ENCODE assay signal across 9 mouse cellular contexts in the genomic region with DNA sequence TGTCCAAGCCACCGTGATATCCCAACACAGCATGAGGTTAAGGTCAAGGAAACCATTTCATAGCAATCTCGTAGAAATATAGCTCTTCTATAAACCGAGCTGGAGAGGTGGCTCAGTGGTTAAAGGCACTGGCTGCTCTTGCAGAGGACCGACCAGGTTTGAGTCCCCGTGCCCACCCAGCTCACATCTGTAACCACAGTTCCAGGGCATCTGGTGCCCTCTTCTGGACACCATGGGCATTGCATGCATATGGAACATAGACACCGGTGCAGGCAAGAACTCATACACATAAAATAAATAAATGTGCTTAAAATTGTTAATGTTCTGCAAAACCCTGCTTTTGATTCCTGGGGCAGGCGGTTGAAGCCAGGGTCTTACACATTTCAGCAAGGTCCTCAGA. TPM values are rescaled to one million over a fixed set of nuclear protein-coding genes. Genes with fewer than 3 reads are reported as not detected.
A peak's percentile ranks its signal among the peaks of the same experiment; 100 is the strongest.
DNase-seq lines count a peak whose midpoint lies in the region; ATAC-seq and TF ChIP-seq lines count a peak whose summit lies in the region.
"Had no signal": no experiment of that assay in that cellular context is flagged by ENCODE, and none has a peak within 500 bp of the region (broad histone marks: within the 10 kb centered on the region; RNA-seq: fewer than 3 reads in every experiment).

No protein-coding gene starts in this region.

- no peaks in the 10 kb centered on the region for H3K9me3 ChIP-seq in liver, embryonic 11.5 days (ENCODE audit: control insufficient read depth, low read length)

- H3K27ac ChIP-seq in liver, adult 2 months (replicated peaks; ENCODE audit: insufficient read depth, low read depth, low read length) = no peak overlapping the region
- no peak overlapping the region for H3K27ac ChIP-seq in liver, embryonic 11.5 days (ENCODE audit: low read depth, low read length)
- H3K27ac ChIP-seq: limb, embryonic 13.5 days had no signal

- TF ChIP-seq POLR2A in liver, adult 2 months (IDR thresholded peaks at IDR 0.05; ENCODE audit: extremely low read depth, insufficient read depth, low read length) = no peak

- no peak overlapping the region for H3K9ac ChIP-seq in liver, adult 2 months (ENCODE audit: low read depth, low read length)
- H3K9ac ChIP-seq in liver, embryonic 11.5 days (ENCODE audit: low read depth, low read length) = no peak overlapping the region
- H3K9ac ChIP-seq: limb, embryonic 13.5 days had no signal

- 66% methylated on average over 7 of the region's 7 CpGs for WGBS in liver, adult 2 months
- WGBS in liver, embryonic 11.5 days = 71% methylated on average over 7 of the region's 7 CpGs

- H3K4me2 ChIP-seq in liver, embryonic 11.5 days = no peak overlapping the region
- H3K4me2 ChIP-seq: limb, embryonic 13.5 days had no signal

- no peak for ATAC-seq in liver, embryonic 11.5 days (replicated peaks; ENCODE audit: low FRiP score)

- H3K36me3 ChIP-seq in liver, adult 2 months (ENCODE audit: control insufficient read depth, insufficient read depth, low read length) = no peaks in the 10 kb centered on the region
- H3K36me3 ChIP-seq in liver, embryonic 11.5 days (ENCODE audit: control insufficient read depth, insufficient read depth, low read length) = peaks cover 2% of the 10 kb centered on the region
- H3K36me3 ChIP-seq: limb, embryonic 13.5 days had no signal

- peak; percentile 47 for DNase-seq in adrenal gland, postnatal 14 days
- no peak for DNase-seq in adrenal gland, postnatal 25 days
- DNase-seq in liver, adult 2 months (ENCODE audit: extremely low read depth, low read depth, low spot score) = no peak
- DNase-seq in liver, embryonic 11.5 days (ENCODE audit: low spot score) = no peak
- peak; percentile 46 for DNase-seq in embryo, embryonic 11 days
- peak; percentile 32 to 59 for DNase-seq in natural killer cell, adult 2 months (ENCODE audit: low spot score in 2 of 2)
- DNase-seq in urinary bladder, postnatal 10 days (ENCODE audit: low spot score) = no peak
- no peak for DNase-seq in testis, postnatal 10 days (ENCODE audit: low spot score)

- no peaks in the 10 kb centered on the region for H3K79me2 ChIP-seq in liver, adult 2 months (ENCODE audit: control insufficient read depth, insufficient read depth, low read length)

- H3K4me3 ChIP-seq in liver, adult 2 months (ENCODE audit: insufficient read depth, low read depth, low read length) = no peak overlapping the region
- no peak overlapping the region for H3K4me3 ChIP-seq in liver, embryonic 11.5 days (ENCODE audit: low read depth, low read length)
- H3K4me3 ChIP-seq: limb, embryonic 13.5 days had no signal

- no peaks in the 10 kb centered on the region for H3K27me3 ChIP-seq in liver, adult 2 months (ENCODE audit: control insufficient read depth, insufficient read depth, low read length)
- no peaks in the 10 kb centered on the region for H3K27me3 ChIP-seq in liver, embryonic 11.5 days (replicated peaks; ENCODE audit: control insufficient read depth, insufficient read depth, low read length)
- H3K27me3 ChIP-seq: limb, embryonic 13.5 days had no signal

- peak; percentile 79 for TF ChIP-seq CTCF in liver, adult 2 months (IDR thresholded peaks at IDR 0.05; ENCODE audit: low read depth, low read length)

- peaks cover 6% of the 10 kb centered on the region for H3K4me1 ChIP-seq in liver, adult 2 months (ENCODE audit: control insufficient read depth, insufficient read depth, low read length)
- H3K4me1 ChIP-seq in liver, embryonic 11.5 days (replicated peaks; ENCODE audit: control insufficient read depth, insufficient read depth, low read length) = no peaks in the 10 kb centered on the region

RNA-seq across cellular contexts. Expression of gene Cadm4, which starts 8.9 kb away (rescaled TPM):
- total RNA-seq in adrenal gland, postnatal 14 days (2021) = 5.7 and 6.4 TPM in 2 replicates
- 2.4 and 3.8 TPM in 2 replicates for total RNA-seq in adrenal gland, postnatal 25 days (2021)
- 2.1 and 3.5 TPM in 2 replicates for total RNA-seq in liver, adult 2 months (2014; rRNA removed)
- 5.3 and 6.5 TPM in 2 replicates for polyA plus RNA-seq in liver, adult 2 months (2012; rRNA removed)
- polyA plus RNA-seq in liver, embryonic 11.5 days (2014; fragmentation: Nextera tagmentation; extraction: Ambion mirVana) = 0.25 and 0.27 TPM in 2 replicates

RNA-seq across cellular contexts. Expression of gene Plaur, which starts 10.7 kb away (rescaled TPM):
- total RNA-seq in adrenal gland, postnatal 14 days (2021) = 5.2 and 7.9 TPM in 2 replicates
- 5.6 and 7.8 TPM in 2 replicates for total RNA-seq in adrenal gland, postnatal 25 days (2021)
- total RNA-seq in liver, adult 2 months (2014; rRNA removed) = 0.18 and 1.1 TPM in 2 replicates
- 0.22 and 0.97 TPM in 2 replicates for polyA plus RNA-seq in liver, adult 2 months (2012; rRNA removed)
- 5.6 and 5.7 TPM in 2 replicates for polyA plus RNA-seq in liver, embryonic 11.5 days (2014; fragmentation: Nextera tagmentation; extraction: Ambion mirVana)

RNA-seq across cellular contexts. Expression of gene Irgc1, which starts 20.8 kb away (rescaled TPM):
- total RNA-seq in adrenal gland, postnatal 14 days (2021) = not detected in 2 replicates
- not detected in 2 replicates for total RNA-seq in adrenal gland, postnatal 25 days (2021)
- total RNA-seq in liver, adult 2 months (2014; rRNA removed) = not detected in 2 replicates
- 0.20 TPM in 1 of 2 replicates, not detected in the other for polyA plus RNA-seq in liver, adult 2 months (2012; rRNA removed)
- polyA plus RNA-seq in liver, embryonic 11.5 days (2014; fragmentation: Nextera tagmentation; extraction: Ambion mirVana) = not detected in 2 replicates
- polyA plus RNA-seq: limb, embryonic 13.5 days had no signal

RNA-seq across cellular contexts. Expression of gene Zfp428, which starts 33.9 kb away (rescaled TPM):
- total RNA-seq in adrenal gland, postnatal 14 days (2021) = 6.1 and 7.5 TPM in 2 replicates
- 6.2 and 7.0 TPM in 2 replicates for total RNA-seq in adrenal gland, postnatal 25 days (2021)
- total RNA-seq in liver, adult 2 months (2014; rRNA removed) = 1.4 TPM in 2 replicates
- polyA plus RNA-seq in liver, adult 2 months (2012; rRNA removed) = 2.3 and 3.3 TPM in 2 replicates
- polyA plus RNA-seq in liver, embryonic 11.5 days (2014; fragmentation: Nextera tagmentation; extraction: Ambion mirVana) = 20.3 and 23.0 TPM in 2 replicates

RNA-seq across cellular contexts. Expression of gene AC161166.1, which starts 39.3 kb away (rescaled TPM):
- not detected in 2 replicates for total RNA-seq in adrenal gland, postnatal 14 days (2021)
- not detected in 2 replicates for total RNA-seq in adrenal gland, postnatal 25 days (2021)
- total RNA-seq in liver, adult 2 months (2014; rRNA removed) = not detected in 2 replicates
- not detected in 2 replicates for polyA plus RNA-seq in liver, adult 2 months (2012; rRNA removed)
- 0.34 TPM in 1 of 2 replicates, not detected in the other for polyA plus RNA-seq in liver, embryonic 11.5 days (2014; fragmentation: Nextera tagmentation; extraction: Ambion mirVana)

Comparison
In these comparisons a context has a peak if more than half of its experiments do, and no peak if none do; other contexts are left out.
1. DNase-seq: peak in adrenal gland, postnatal 14 days (single experiment), embryo, embryonic 11 days (single experiment) and natural killer cell, adult 2 months (2 of 2); none in adrenal gland, postnatal 25 days (single experiment), liver, adult 2 months (single experiment), liver, embryonic 11.5 days (single experiment), urinary bladder, postnatal 10 days (single experiment) and testis, postnatal 10 days (single experiment).